Mouse (Mus musculus) lung, embryonic 16.5 days (tissue): ENCODE data around the gene Espl1. TPM values are rescaled to one million over a fixed set of nuclear protein-coding genes. Genes with fewer than 3 reads are reported as not detected.
A peak's percentile ranks its signal among the peaks of the same experiment; 100 is the strongest.

Experiments used
- ATAC-seq: fragments of 200-750 bp; cut with Nextera tagmentation; 2 replicates; pipeline ENCODE4 v1.8.0; 2017; ENCODE audit warnings: low read depth, mild to moderate bottlenecking, moderate library complexity
- H3K27ac ChIP-seq: fragments of 300-500 bp; sonication (generic); 2 replicates; pipeline ENCODE4 v1.5.1; 2014; ENCODE audit warnings: mild to moderate bottlenecking, control low read depth, low read length
- H3K27me3 ChIP-seq: fragments of 300-500 bp; sonication (generic); 2 replicates; pipeline ENCODE4 v1.6.1; 2014; ENCODE audit warnings: low read depth, low read length, mixed read lengths; ENCODE audit not compliant: control insufficient read depth, insufficient read depth
- H3K36me3 ChIP-seq: fragments of 300-500 bp; sonication (generic); 2 replicates; pipeline ENCODE4 v1.6.1; 2014; ENCODE audit warnings: low read length; ENCODE audit not compliant: control insufficient read depth, insufficient read depth
- H3K4me1 ChIP-seq: fragments of 300-500 bp; sonication (generic); replicated peaks from 2 replicates; pipeline ENCODE4 v1.6.1; 2014; ENCODE audit warnings: low read length, mixed read lengths; ENCODE audit not compliant: control insufficient read depth, insufficient read depth
- H3K4me2 ChIP-seq: fragments of 300-500 bp; sonication (generic); 2 replicates; pipeline ENCODE4 v1.6.1; 2014; ENCODE audit warnings: low read depth, low read length, control low read depth
- H3K4me3 ChIP-seq: fragments of 300-500 bp; sonication (generic); 2 replicates; pipeline ENCODE4 v1.5.1; 2014; ENCODE audit warnings: mild to moderate bottlenecking, low read length, control low read depth
- H3K9ac ChIP-seq: fragments of 300-500 bp; sonication (generic); 2 replicates; pipeline ENCODE4 v1.6.1; 2014; ENCODE audit warnings: low read length, control low read depth
- H3K9me3 ChIP-seq: fragments of 300-500 bp; sonication (generic); 2 replicates; pipeline ENCODE4 v1.6.1; 2016; ENCODE audit warnings: low read length; ENCODE audit not compliant: control insufficient read depth
- WGBS: fragments of 180-500 bp; shearing (Covaris S2); extraction: QIAGEN DNeasy Blood & Tissue Kit; methylation state at CpG from one replicate; pipeline ENCODE4 v1.1.7; 2014; 5-methylcytosine and 5-hydroxymethylcytosine counted together
- polyA plus RNA-seq: library from polyadenylated mRNA; unstranded; fragments of >200 nt; fragmentation: Nextera tagmentation; extraction: Ambion mirVana; gene quantifications from 2 replicates; pipeline ENCODE4 v1.2.1, GENCODE M21; 2015

Gene Espl1
- polyA plus RNA-seq, 1 experiment from 2014 or later: 30.6 TPM

DNA sequence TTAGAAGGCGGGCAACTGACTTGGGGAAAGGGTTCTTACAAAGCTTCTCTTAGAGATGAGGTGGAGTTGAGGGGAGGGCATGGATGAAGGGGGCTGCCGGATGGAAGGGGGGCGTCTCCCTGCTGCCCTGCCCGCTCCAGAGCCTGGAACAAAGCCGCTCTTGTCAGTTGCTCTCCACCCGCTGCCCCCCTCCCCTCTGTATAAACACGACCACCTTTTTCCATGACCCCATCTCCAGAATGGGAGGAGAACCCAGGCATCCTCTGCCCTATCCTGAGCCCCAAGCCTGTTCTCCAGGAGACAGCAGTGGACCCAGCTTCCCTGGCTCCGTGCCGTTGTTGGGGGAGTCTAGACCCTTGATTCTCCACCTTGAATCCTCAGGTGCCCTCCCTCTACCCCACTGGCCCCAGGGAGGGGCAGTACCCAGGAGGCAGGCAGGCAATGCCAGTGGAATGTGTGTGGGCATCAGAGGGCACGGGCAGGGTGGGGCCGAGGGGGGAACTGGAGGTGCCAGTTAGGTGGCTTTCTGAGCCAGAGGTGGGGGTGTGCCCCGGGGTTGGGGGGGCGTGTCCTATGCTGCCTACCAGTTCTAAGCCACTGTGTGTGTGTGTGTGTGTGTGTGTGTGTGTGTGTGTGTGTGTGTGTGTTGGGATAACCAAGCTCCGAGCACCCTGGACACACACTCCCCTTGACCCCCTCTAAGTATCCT lies 40.4 kb upstream of the Espl1 start:
- Histone ChIP-seq H3K4me1 (peaks cover 38% of the 10 kb centered on the region), H3K36me3 (peaks cover 2% of the 10 kb centered on the region; the same call in 1 of the 2 replicates), H3K4me2 (peak overlapping the region; percentile 74), H3K4me3 (peak overlapping the region; percentile 74), H3K9ac (peak overlapping the region; percentile 81), H3K27me3 (no peaks in the 10 kb centered on the region), H3K9me3 (no peaks in the 10 kb centered on the region), H3K27ac (peak overlapping the region; percentile 91)
- ATAC-seq: peak; percentile 48
- WGBS: 48% methylated on average over 12 of the region's 14 CpGs

DNA sequence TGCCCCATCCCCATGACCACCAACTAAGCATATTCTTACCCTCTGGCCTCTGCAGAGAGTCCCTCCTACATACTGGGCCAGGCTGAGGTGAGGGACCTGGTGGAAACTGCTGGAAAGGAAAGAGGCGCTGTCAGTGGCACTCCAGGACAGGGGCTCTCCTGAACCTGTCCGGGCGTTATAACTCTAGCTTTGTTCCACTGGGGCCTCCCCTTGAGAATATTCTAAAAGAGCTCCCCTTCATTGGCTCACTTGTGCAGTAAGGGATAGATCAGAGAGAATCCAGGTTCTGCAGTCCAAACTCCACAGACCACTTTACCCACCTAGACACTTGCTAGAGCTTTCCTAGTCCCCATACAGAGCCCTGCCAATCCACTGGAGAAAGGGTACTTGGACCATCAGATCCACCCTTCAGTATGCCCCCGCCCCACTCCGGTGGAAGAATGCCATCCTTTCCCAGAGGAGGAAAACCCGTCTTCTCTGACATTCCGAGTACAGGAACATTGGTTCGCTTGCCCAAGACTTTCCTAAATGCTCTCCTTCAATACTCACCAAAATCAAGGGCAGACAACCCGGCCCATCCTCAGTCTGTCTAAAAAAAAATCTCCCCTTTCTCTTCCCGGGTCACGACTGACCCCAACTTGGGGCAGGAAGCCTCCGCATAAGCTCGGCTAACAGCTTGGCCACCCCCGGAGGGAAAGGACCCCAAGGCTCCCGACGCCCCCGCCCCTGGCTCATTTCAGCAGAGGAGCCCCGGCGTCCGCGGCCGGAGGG lies 39.5 kb upstream of the Espl1 start:
- peaks cover 2% of the 10 kb centered on the region; the same call in 1 of the 2 replicates for H3K36me3 ChIP-seq
- ATAC-seq: no peak
- peak overlapping the region; percentile 74 for H3K4me2 ChIP-seq
- WGBS: 8% methylated on average over 22 of the region's 22 CpGs
- H3K4me1 ChIP-seq: peaks cover 38% of the 10 kb centered on the region
- H3K27ac ChIP-seq: peak overlapping the region; percentile 91
- peak overlapping the region; percentile 81 for H3K9ac ChIP-seq
- no peaks in the 10 kb centered on the region for H3K9me3 ChIP-seq
- no peaks in the 10 kb centered on the region for H3K27me3 ChIP-seq
- H3K4me3 ChIP-seq: peak overlapping the region; percentile 74

DNA sequence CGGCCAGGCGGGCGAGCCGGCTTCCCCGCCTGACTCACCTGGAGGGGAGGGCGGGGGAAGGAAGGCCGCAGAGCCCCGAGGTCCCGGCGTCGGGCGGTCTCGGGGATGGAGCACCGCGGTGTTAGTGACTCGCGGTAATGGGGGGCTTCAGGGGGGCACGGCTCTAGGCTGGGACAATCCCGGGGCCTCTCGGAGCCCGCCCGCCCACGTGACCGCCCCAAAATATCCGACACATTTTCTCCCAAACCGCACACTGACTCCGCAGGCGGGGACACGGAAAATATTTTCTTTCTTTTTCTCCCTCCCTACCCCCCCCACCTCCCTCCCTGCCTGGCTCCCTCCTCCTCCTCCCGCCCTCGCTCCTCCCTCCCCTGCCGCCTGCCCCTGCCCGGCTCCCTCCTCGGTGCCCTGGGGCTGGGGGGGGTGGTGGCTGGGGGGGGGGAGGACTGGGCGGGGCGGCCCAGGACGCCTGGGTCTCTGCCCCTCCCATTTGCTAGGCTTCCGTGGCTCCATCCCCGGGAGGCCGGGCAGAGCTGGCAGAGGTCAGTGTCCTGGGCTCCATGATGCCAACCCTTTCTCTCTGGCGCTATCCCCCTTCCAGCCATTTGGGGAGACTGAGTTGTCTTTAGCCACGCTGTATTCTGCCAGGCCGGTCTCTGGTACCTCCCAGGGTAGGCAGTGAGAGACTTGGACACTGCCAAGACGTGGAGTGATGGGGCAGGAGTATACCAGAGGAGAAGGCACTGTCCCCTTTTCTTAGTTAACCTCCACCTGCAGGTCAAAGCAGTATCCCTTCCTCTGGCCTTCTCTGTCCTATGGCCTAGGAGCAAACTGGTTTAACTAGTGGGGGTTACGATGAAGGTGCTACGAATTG lies 38.6 kb upstream of the Espl1 start, which contains the start of gene Rarg:
Gene Rarg, minus strand, starts transcription at position 316 of the 874 bp plus-strand sequence.
- Histone ChIP-seq H3K4me2 (peak within 1 kb of the TSS; percentile 74), H3K36me3 (no peaks in the 10 kb centered on the region; the same call in 1 of the 2 replicates), H3K9ac (peak within 1 kb of the TSS; percentile 81), H3K4me3 (peak within 1 kb of the TSS; percentile 74), H3K27ac (peak within 1 kb of the TSS; percentile 91), H3K9me3 (no peaks in the 10 kb centered on the region), H3K27me3 (no peaks in the 10 kb centered on the region), H3K4me1 (peaks cover 38% of the 10 kb centered on the region)
- peak; percentile 75 for ATAC-seq
- WGBS: 1% methylated on average over 24 of the region's 46 CpGs

DNA sequence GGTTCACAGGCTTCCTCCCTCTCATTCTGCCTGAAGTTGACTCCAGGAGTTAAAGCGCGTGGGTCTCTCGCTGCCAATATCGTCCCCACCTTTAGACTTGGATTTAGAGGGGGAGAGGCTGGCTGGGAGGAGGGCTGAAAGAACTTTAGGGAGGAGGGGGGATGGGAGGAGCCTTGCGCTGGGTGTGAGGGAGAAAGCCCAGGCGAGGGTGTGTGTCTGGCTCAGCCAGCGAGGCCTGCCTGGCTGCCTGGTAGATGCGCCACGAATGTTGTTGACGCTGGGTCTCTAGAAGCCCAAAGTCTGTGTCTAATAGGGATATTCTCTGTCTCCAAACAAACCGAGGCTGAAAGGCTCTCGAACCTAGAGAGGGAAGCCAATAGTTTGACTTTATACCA lies 38.0 kb upstream of the Espl1 start:
- Histone ChIP-seq H3K36me3 (no peaks in the 10 kb centered on the region; the same call in 1 of the 2 replicates), H3K9ac (peak overlapping the region; percentile 81), H3K4me1 (peaks cover 38% of the 10 kb centered on the region), H3K27me3 (no peaks in the 10 kb centered on the region), H3K27ac (peak overlapping the region; percentile 91), H3K4me2 (peak overlapping the region; percentile 74), H3K9me3 (no peaks in the 10 kb centered on the region), H3K4me3 (peak overlapping the region; percentile 74)
- peak; percentile 66 for ATAC-seq
- 12% methylated on average over 12 of the region's 12 CpGs for WGBS

DNA sequence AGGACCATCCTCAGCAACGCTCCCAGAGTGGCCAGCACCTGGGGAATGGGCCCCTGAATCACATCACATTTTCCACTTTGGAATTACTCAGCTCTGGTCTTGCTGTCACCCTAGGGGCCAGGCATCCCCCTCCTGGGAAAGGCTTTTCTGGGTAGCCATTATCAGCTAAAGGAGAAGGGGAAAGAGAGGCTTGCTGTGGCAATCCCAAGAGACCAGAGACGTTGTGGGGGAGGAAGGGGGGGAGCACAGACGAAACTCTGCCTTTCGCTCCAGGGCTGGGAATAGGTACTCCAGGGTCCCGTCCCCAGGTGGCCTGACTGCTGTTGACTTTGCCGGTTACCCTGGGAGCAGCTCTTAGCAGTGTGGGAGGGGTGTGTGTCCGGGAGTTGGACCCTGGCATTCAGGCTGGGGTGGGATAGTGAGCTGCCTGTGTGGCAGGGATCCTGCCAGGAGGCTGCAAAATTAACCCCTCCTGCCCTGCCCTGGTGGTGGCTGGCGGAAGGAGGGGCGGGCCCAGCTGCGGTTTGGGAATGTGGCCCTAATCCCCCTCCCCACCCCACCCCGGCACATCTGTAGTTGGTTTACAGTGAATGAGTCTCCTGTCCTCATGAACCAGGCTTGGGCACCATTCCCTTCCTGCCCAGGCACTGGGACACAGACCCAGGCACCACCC lies 37.3 kb upstream of the Espl1 start:
- Histone ChIP-seq H3K27ac (peak overlapping the region; percentile 91), H3K4me2 (peak overlapping the region; percentile 74; the same call in 1 of the 2 replicates), H3K9me3 (no peaks in the 10 kb centered on the region), H3K9ac (peak overlapping the region; percentile 47; the same call in 1 of the 2 replicates), H3K36me3 (no peaks in the 10 kb centered on the region), H3K4me3 (0 out of 2 replicates have a peak overlapping the region, but pooled peaks have one; percentile 1), H3K4me1 (peaks cover 38% of the 10 kb centered on the region), H3K27me3 (no peaks in the 10 kb centered on the region)
- peak; percentile 26 for ATAC-seq
- 25% methylated on average over 11 of the region's 11 CpGs for WGBS

DNA sequence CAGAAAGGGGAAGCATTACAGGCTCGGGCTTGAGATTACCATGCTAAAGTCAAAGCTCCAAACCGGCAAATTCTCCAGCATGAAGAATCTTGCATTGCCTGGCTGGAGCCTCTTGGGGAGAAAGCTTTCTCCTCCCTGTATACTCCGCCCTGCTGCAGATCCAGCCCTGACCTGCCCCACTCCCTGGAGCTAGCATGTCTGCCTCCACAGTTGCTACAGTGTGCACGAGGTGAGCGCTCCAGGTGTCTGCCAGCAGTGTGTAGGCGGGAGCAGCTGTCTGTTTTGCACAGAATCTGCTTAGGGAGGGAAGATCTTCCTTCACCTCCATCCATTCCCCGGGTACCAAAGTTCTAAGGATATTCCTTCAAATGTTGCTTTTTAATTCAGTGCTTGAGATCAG lies 33.5 kb upstream of the Espl1 start:
- Histone ChIP-seq H3K27me3 (no peaks in the 10 kb centered on the region), H3K9ac (no peak overlapping the region), H3K4me3 (no peak overlapping the region), H3K36me3 (no peaks in the 10 kb centered on the region), H3K4me2 (no peak overlapping the region), H3K4me1 (peaks cover 21% of the 10 kb centered on the region), H3K27ac (no peak overlapping the region), H3K9me3 (no peaks in the 10 kb centered on the region)
- WGBS: 46% methylated on average over 7 of the region's 7 CpGs
- no peak for ATAC-seq

DNA sequence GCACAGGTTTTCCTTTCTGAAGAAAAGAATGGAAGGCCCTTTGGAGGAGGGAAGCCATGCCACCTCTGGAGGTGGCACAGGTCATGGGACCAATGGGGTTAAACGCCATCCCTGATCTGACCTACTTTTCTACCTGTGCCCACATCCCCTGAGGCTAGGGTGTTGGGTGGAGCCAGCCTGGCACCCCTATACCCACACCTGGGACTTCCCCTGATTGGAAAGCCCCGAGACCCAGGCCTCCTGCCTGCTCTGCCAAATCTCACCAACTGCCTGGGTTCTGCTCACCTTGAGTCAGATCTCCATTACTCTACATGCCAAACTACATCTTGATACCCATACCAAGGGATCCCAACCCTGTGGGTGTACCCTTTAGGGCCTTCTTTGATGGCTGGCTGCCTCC lies 33.0 kb upstream of the Espl1 start:
- no peaks in the 10 kb centered on the region for H3K9me3 ChIP-seq
- H3K36me3 ChIP-seq: no peaks in the 10 kb centered on the region
- no peak overlapping the region for H3K27ac ChIP-seq
- peaks cover 16% of the 10 kb centered on the region for H3K4me1 ChIP-seq
- H3K27me3 ChIP-seq: no peaks in the 10 kb centered on the region
- 60% methylated on average over 2 of the region's 2 CpGs for WGBS
- ATAC-seq: no peak
- H3K9ac ChIP-seq: no peak overlapping the region
- H3K4me3 ChIP-seq: no peak overlapping the region
- no peak overlapping the region for H3K4me2 ChIP-seq

DNA sequence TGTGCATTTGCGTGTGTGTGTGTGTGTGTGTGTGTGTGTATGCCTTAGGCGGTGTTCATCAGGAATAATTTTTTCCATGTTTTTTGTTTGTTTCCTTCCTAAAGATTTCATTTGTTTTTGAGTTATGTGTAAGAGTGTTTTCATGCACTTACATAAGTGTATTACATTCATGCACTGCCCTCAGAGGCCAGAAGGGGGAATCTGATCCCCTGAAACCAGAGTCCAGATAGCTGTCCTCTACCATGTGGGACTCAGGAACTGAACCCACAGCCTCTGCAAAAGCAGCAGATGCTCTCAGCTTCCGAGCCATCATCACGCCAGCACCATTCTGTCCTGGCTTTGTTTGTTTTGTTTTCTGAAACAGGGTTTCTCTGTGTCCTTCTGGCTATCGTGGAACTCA lies 30.5 kb upstream of the Espl1 start:
- ATAC-seq: no peak
- Histone ChIP-seq H3K4me2 (no peak overlapping the region), H3K36me3 (no peaks in the 10 kb centered on the region), H3K27ac (no peak overlapping the region), H3K4me1 (peaks cover 7% of the 10 kb centered on the region; the same call in 1 of the 2 replicates), H3K9ac (no peak overlapping the region), H3K9me3 (no peaks in the 10 kb centered on the region), H3K4me3 (no peak overlapping the region), H3K27me3 (no peaks in the 10 kb centered on the region)
- WGBS: 80% methylated on average over 5 of the region's 5 CpGs
